Mouse (Mus musculus): ENCODE measurements around the gene Gm11037.

The Gm11037 gene

DNA sequence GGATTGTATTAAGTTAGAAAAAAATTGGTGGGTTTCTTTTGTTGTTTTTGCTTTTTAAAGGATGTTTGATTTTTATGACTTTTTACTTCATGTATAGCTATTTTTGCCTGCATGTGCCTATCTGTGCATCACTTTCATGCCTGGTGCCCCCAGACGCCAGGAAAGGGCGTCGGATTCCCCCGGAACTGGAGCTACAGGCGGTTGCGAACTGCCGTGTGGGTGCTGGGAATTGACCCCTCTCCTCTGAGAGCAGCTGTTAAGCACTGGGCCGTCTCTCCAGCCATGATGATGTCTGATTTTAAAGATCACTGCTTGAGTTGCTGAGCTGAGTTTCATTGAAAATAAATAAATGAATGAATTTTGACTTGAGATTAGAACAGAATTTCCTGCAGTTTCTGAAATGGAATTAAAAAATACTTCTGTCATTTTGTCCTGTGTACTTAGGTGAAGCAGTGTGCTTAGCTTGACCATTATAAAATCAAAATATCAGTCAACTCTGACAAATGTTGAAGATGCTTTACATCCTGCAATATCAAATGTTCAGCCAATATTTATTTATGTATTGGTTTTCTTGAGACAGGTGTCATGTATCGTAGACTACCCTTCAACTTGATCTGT is at the start of gene Gm11037:
Gene Gm11037 (plus strand): TSS at position 568 of the 618 bp plus-strand sequence.
- in situ Hi-C loops (cut with MboI, MseI) = no loop called here

DNA sequence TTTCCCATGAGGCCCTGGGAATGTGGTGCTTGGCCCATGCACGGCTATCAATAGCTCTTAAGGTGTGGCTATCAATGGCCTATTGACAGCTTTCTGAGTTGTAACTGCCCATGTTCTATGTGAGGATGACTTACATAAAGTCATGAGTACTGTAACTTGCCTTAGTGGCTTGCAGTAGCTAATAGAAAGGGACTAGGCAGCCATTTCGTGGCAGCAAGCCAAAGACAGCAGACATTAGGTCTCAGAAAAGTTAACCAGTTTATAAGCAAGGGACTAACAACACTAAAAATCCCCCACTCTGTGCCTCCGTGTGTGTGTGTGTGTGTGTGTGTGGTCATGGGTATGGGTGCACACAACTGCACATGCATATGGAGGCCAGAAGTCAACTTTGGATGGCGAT is 49.1 kb upstream of the Gm11037 start:
- in situ Hi-C loops (cut with MboI, MseI) = no loop called here

DNA sequence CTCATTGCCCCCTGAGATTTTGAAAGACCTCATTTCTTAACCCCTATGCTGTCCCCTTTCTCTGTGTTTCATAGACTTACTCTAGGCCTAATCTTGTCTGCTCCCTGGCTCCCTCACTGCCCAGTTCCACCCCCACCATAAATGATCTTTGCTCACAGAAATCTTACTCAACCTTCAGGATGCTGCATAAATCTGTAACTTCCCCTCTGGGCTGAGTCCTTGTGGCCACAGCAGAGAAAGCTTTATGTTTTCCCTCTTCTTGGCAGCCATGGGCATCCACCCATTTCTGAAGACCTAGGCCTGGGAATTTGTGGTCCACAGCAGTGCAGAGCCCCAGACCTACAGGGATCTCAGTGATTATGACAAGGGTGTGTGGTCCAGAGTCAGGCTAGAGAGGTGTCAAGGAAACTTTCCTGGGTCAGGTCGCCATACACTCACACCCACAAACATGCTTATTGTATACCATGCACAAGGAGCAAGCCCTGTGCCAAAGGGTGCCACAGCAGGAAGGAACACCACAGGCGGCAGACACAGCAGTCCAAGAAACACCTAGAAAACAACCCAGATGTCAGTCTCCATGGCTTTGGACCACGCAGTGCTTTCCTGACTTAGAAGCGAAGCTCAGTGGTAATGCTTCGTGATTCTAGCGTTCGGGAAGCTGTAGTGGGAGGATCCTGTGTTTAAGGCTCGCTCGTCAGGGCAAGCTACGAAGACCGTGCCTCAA is 46.5 kb upstream of the Gm11037 start, which contains the start of gene Siglec1:
Gene Siglec1 (minus strand): TSS at position 99 of the 724 bp plus-strand sequence.
- in situ Hi-C loops (cut with MboI, MseI) = no loop called here

DNA sequence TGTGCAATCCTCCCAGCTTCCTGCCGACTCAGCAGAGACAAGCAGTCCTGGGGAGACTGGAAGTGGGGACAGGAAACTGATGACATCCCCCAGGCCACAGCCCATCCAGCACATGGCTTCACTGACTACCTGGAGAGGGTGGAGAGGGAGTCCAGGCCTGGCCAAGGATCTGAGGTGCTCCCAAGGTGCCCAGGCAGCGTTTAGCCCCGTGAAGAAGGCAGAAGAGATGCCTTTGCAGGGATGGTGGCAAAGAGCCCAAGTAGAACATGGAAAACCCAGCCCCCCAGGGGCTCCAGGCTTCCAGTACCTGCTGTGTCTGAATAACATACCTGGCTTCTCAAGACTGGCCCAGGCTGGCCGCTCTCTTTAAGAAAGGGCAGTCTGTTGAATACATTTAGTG is 44.7 kb upstream of the Gm11037 start:
- in situ Hi-C loops (cut with MboI, MseI) = no loop called here

DNA sequence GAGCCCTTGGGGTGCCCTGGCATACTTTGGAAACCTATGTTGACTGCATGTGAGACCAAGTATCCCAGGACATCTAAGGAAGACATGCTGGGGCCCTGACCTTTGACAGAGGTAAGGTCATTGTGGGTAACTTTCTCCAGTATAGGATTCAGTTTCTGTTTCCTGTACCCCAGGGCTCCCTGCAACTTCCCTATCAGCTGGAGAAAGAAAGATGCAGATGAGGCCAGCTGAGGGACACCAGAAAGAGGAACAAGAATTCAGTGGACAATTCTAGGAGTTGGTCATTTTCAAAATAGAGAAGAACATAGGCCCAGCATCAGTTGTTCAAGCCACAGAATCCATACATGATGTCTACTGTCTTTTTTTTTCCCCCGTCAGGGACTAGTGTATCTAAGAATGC is 43.7 kb upstream of the Gm11037 start:
- in situ Hi-C loops (cut with MboI, MseI) = loop anchor here (5.0 to 10.0 kb wide), 4 partner anchors 163 to 425 kb away; no protein-coding TSS in a partner anchor

DNA sequence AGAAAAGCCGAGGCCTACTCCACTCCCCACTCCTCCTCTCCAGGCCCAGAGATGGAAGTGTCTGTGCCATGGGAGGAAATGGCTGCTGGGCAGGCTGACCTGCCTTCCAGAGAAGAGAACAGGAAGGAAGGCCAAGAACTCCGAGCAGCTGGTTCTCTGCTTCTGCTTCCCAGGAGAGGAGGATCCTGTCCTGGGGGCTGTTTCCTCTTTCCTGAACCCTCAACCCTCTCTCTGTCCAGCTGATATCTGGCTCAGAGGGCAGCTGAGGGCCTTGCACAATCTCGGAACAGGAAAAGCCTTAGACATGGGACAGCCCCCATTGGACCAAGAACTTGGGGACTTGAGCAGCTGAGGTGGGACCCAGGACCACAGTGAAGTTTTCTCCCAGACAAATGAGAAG is 42.4 kb upstream of the Gm11037 start:
- in situ Hi-C loops (cut with MboI, MseI) = loop anchor here (5.0 to 10.0 kb wide), 4 partner anchors 161 to 424 kb away; no protein-coding TSS in a partner anchor

DNA sequence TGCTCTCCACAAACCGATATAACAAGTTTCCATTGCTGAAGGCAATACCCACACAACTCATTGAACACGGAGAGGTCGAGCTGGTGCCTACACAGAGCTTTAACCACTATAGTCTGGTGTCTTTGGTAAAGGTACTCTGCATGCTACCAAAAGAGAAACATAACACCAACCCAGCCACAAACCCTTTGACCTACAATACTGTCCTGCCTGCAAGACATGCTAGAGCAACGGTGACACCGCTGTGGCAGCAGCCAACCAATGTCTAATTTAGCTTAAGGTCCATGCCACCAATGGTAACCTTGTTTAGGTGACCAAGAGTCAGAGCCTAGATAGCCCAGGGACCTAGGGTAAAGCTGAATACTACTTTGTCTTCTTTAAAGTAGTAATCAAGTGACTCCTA is 39.7 kb upstream of the Gm11037 start:
- in situ Hi-C loops (cut with MboI, MseI) = loop anchor here (5.0 to 10.0 kb wide), 4 partner anchors 159 to 421 kb away; no protein-coding TSS in a partner anchor

DNA sequence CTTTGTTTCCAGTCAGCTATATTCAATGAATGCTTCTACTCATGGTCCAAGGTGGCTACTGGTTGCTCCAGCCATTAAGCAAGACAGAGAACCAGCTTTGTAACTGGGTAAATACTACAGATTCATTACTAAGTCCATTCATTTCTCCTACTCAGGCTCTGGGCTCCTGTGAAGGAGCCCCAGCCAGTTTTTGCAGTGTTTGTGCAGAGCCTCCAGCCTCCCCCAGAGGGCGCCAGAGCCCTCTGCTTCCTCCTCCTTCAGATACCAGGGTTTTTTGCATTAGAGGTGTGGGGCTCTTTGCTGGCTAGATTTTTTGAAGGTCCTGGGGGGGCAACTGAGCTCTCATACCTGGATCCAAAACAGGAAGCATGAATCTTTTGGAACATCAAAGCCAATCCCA is 38.5 kb upstream of the Gm11037 start:
- in situ Hi-C loops (cut with MboI, MseI) = loop anchor here (5.0 to 10.0 kb wide), 5 partner anchors 152 to 420 kb away; no protein-coding TSS in a partner anchor

DNA sequence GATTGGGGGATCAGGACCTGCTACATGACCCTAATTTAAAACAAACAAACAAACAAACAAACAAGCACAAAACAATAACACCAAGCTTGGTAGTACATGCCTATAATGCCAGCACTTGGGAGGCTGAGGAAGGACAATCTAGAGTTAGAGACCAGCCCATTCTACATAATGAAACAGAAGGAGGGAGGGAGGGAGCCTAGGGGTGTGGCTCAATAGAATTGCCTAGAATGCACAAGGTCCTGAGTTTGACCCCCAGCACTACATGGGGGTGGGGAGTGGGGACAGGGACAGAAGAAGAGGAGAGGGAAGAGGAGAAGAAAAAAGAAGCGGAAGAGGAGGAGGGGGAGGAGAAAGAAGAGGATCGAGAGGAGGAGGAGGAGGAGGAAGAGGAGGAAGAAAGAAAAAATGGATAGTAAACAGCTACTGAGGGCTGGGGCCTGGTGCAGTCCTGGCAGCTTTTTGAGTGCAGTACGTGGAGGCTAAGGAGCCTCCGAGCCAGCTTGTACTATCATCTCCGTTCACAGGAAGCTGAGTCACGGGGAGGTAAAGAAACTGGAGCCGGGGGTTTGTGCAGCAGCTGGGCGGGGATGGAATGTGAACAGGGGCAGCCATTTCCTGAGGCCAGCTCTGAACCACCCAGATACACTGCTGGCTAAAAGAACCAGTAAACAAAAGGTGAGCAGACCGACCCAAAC is 37.0 kb upstream of the Gm11037 start:
- in situ Hi-C loops (cut with MboI, MseI) = loop anchor here (5.0 to 10.0 kb wide), 3 partner anchors 151 to 419 kb away; no protein-coding TSS in a partner anchor

DNA sequence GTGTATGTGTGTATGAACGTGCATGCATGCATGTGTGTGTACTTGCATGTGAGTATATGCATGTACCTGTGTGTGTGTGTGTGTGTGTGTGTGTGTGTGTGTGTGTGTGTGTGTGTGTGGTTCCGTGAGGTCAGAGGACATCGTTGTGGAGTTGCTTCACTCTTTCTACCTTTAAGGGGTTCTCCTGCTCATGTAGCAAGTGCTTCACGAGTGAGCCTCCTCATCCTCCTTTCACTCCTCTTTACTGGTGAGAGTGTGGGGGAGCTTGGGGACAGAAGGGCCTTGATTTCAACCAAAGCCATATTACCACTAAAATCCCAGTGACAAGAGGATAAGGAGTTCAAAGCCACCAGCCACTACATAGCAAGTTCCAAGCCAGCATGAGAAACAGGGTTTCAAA is 36.2 kb upstream of the Gm11037 start:
- in situ Hi-C loops (cut with MboI, MseI) = loop anchor here (5.0 to 10.0 kb wide), 3 partner anchors 150 to 418 kb away; no protein-coding TSS in a partner anchor

DNA sequence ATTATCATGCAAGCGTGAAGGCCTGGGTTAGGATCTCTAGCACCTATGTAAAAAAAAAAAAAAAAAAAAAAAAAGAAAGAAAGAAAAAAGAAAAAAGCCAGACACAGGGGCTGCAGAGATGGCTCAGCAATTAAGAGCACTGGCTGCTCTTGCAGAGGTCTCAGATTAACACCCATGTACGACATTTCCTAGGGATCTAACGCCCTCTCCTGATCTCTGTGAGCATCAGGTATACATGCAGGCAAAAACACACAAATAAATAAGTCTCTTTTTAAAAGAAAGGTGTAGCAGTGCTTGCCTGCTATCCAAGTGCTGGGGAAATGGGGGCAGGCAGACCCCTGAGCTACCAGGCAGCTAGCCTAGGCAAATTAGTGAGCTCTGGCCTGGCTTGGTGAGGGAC is 31.8 kb upstream of the Gm11037 start:
- in situ Hi-C loops (cut with MboI, MseI) = loop anchor here in 1 of 2 experiments (25.0 kb wide), 1 partner anchor 1686 kb away; the partner anchor contains the start of gene Chgb

DNA sequence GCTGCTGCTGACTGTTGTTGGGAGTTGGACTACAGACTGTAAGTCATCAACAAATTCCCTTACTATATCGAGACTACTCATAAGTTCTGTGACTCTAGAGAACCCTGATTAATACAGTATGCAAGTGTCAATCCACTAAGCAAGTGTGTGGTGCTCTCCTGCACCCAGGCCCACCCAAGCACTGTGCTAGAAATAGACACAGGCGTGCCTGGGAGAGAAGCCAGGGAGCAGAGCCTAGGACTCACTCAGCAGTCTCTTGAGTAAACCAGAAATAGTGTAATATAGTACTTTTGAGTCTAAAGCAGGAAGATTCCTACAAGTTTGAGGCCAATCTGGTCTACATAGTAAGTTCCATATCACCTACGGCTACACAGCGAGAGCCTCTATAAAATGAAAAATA is 29.3 kb upstream of the Gm11037 start:
- in situ Hi-C loops (cut with MboI, MseI) = loop anchor here in 1 of 2 experiments (25.0 kb wide), 1 partner anchor 1683 kb away; the partner anchor contains the start of gene Chgb

DNA sequence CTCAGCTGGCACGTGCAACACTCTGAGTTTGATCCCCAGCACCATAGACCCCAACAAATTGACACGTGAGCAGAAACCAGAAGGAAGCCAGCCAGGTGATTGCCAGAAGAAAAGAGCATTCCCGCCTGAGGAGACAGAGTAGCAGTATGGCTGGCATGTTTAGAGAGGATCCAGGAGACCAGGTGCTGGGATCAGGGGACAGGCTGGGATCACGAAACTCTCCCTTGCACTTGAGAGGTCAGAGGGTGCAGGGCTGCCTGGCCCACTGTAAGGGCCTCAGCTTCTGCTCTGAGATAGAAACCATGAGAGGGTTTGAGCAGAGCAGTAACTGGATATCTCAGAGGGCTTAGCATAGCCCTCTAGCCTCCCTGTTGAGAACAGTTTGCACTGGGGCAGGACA is 28.2 kb upstream of the Gm11037 start:
- in situ Hi-C loops (cut with MboI, MseI) = loop anchor here (5.0 to 25.0 kb wide), 2 partner anchors 373 to 1682 kb away; partner anchors contain the start of gene Chgb (in 1 of the 2)

DNA sequence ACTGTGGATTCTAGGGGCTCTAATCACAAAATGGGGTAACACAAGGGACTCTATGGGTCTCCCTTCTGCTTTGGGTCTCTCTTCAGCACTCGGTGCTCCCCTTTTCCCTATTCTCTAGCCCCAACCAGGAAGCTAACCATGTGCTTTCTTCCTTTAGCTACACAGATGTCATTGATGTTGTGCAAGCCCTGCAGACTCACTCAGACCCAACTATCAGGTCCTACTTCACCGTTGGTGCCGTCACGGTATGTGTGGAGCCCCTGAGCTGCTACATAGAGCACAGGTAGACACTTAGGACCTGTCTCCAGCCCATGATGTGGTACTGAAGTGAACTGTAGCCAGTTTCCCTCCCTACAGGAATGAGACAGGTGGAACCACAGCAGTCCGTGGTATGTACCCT is 27.3 kb upstream of the Gm11037 start:
- in situ Hi-C loops (cut with MboI, MseI) = loop anchor here (5.0 to 25.0 kb wide), 2 partner anchors 374 to 1681 kb away; partner anchors contain the start of gene Chgb (in 1 of the 2)

DNA sequence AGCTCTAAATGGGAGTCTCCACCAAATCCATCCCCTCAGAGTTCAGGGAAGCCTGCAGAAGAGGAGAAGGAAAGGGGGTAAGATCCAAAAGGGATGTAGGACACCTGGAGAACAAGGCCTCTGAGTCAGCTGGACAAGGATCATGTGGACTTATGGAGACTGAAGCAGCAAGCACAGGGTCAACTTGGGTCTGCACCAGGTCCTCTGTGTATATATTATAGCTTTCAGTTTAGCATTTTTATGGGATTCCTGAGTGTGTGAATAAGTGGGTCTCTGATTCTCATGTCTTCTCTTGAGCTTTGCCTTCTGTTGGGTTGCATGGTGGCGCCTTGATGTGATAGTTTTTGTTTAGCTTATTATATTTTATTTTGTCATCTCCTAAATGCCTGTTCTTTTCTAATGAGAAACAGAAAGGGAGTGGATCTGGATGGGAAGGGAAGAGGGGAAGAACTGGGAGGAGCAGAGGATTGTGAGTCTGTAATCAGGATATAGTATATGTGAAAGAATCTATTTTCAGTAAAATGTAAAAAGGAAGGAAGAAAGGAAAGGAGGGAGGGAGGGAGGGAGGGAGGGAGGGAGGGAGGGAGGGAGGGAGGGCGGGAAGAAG is 14.2 kb upstream of the Gm11037 start:
- in situ Hi-C loops (cut with MboI, MseI) = loop anchor here (10.0 to 25.0 kb wide), 2 partner anchors 1264 to 1668 kb away; partner anchors contain the start of gene Chgb (in 1 of the 2)

DNA sequence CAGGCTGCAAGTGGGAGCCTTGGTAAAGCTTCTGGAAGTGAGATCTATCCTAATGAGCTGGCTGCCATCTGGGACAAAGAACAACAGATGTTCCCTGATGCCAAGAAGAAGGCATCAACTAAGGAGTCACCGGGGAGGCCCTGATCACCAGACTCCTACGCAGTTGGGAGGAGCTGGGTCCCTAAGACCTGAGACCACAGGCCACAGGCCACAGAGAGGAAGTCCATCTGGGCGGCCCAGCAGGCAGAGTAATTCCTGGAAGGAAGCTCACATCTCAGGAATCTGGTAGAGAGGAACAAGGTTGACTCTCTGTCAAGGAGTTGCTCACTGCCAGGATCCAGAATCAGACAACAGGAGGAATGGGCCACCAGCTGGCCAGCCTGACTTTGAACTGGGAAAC is 9.1 kb upstream of the Gm11037 start:
- in situ Hi-C loops (cut with MboI, MseI) = loop anchor here in 1 of 2 experiments (25.0 kb wide), 1 partner anchor 1663 kb away; the partner anchor contains the start of gene Chgb

DNA sequence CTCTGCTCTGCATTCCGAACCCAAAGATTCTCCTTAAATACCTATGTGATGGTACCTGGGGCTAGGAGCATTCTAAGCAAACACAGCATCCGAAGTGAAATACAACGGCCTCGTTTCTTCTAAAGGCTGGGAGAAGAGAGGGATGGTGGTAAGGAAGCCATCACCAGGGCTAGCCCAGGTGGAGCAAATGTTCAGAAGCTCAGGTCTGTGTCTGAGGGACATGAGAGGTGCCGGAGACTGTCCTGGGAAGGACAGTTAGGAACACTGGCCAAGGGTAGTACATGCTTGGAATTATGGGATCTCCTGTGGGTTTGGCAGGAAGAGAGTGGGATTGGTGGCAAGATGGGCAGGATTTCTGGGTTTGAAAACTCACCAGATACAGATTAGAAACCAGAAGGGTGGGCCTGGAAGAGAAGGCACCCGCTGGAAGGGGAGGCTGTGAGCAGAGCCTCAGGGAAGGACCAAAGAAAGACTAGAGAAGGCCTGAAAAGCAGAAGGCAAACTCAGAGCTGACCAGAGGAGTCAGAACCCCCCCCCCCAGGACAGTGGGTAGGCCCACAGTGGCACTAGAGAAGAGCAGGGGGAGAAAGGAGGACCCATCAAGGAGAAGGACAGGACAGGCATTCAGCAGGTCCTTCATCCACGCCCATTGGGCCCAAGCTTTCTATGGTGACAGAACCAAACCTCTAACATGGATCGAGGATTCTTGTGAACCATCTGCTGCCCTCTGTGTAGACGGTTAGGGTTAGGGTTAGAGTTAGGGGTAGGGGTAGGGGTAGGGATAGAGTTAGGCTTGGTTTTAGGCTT is 7.9 kb upstream of the Gm11037 start:
- in situ Hi-C loops (cut with MboI, MseI) = no loop called here

DNA sequence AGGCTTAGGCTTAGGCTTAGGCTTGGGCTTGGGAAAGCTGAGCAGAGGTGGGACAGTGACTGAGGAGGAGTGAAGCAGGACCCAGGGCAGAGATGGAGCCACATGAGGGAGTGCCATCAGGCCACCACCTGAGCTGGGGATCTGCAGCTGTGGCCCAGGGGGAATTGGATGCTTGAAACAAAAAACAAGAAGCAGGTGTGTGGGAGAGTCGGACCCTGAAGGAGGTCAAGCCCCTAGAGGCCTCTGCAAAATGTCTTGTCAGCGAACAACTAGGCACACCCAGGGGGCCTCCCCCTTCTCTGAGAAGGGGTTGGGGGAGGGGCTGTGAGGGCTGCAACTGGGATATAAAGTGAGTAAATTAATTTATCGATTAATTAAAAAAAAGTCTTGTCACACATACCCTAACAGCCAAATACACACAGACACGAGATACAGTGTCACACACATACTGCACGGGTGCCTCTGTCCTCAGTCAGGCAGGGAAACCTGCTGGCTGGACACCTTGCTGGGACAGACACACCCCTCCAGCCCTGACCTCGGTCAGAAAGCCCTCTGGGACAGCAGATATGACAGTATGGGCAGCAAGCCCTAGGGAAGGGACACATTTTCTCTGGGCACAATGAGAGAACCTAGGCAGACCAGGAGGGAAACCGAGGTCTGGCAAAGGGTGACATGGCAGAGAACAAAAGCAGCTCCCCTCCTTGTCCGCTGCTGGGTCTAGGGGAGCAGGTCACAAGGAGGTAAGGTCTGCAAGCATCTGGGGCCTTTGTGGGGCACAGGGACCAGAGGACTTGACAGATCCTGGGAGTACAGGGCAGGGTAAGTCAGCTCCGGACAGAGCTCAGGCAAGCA is 7.1 kb upstream of the Gm11037 start:
- in situ Hi-C loops (cut with MboI, MseI) = no loop called here

DNA sequence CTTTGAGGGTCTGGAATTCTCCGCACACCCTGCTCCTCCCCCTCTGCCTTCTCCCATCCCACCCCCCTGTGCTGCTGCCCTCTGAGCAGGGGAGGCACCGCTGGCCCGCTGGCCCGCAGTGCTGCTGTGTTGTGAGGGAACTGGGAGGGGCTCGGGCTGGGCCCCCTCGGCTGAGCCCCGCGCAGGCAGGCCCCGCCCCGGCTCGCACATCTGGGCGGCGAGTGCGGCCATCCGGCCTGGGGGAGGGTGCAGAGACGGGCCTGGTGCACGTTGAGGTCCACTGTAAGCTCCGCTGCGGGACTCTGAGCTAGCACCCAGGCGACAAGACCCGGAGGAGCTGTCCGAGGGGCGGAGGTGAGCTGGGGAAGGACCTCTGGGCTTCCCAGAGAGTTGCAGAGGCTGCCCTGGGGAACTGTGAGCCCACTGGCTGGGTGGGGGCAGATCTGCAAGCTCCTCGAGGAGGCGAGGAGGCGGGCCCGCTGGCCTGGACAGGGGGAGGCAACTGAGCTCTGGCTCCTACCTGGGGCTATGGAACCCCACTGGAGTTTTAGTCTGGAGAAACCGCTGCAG is 6.1 kb upstream of the Gm11037 start, which contains the start of gene Hspa12b:
Gene Hspa12b (plus strand): TSS at position 120 of the 570 bp plus-strand sequence.
- in situ Hi-C loops (cut with MboI, MseI) = no loop called here
